Mouse (Mus musculus) ES-E14 (cell line): ENCODE data around the gene Spon1.

Experiments
- CHD2 ChIP-seq: IDR thresholded peaks from 2 replicates; pipeline ENCODE4 v1.6.1; 2014; ENCODE audit warnings: mild to moderate bottlenecking, low read depth, low read length, inconsistent platforms
- MAFK ChIP-seq: IDR thresholded peaks from 2 replicates; pipeline ENCODE4 v1.6.1; 2014; ENCODE audit warnings: mild to moderate bottlenecking, low read depth, low read length, inconsistent platforms; ENCODE audit not compliant: insufficient read depth
- ZC3H11A ChIP-seq: IDR thresholded peaks from 2 replicates; pipeline ENCODE4 v1.6.1; 2012; ENCODE audit warnings: low read depth, mild to moderate bottlenecking, inconsistent platforms, low read length, borderline replicate concordance

DNA sequence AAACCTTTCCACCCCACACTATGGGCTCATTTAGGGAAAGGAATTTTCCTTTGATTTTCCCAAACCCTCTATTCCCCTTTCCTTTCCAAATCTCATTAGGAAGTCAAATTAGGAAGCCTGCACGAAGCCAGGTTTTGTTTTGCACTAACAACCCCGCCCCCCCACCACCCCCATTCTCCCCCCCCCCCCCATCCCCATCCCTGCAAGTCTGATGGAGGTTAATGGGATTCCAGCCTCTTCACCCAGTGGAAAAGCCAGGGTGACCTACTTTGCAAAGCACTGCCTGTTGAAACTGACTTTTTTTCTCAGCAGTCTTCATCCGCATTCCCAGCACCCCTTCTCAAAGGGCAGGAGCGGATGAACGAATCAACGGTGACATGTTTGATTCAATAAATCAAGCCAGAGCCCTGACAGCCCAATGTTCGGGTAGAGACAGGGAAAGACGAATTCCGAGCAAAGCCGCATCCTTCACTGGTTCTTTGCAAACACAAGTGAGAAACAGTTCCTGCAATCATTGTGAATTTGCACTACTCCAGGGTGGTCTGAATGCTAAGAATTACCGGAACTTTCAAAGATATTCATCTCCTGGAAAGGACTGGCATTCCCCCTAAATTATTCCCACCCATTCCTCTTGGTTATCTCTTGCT, 254.4 kb downstream of the Spon1 start:
- TF ChIP-seq ZC3H11A = no peak
- no peak for TF ChIP-seq MAFK
- no peak for TF ChIP-seq CHD2
